Mouse (Mus musculus) kidney, postnatal 0 days (tissue): ENCODE data around the gene Zbtb40. TPM values are rescaled to one million over a fixed set of nuclear protein-coding genes. Genes with fewer than 3 reads are reported as not detected.

Source experiments
- ATAC-seq: fragments of 200-750 bp; cut with Nextera tagmentation; replicated peaks from 2 replicates; pipeline ENCODE4 v1.8.0; 2017; ENCODE audit warnings: low read depth, moderate number of reproducible peaks, moderate TSS enrichment, moderate library complexity; ENCODE audit not compliant: low FRiP score
- DNase-seq: peaks from one replicate; pipeline ENCODE4 v3.0.0-alpha.2; 2016; ENCODE audit warnings: low spot score
- H3K27ac ChIP-seq: fragments of 300-500 bp; sonication (generic); 2 replicates; pipeline ENCODE4 v1.5.1; 2014; ENCODE audit warnings: mild to moderate bottlenecking
- H3K27me3 ChIP-seq: fragments of 300-500 bp; sonication (generic); 2 replicates; pipeline ENCODE4 v1.6.1; 2014; ENCODE audit warnings: low read length, mixed read lengths; ENCODE audit not compliant: insufficient read depth
- H3K36me3 ChIP-seq: fragments of 300-500 bp; sonication (generic); 2 replicates; pipeline ENCODE4 v1.6.1; 2014; ENCODE audit warnings: low read length, mixed read lengths; ENCODE audit not compliant: insufficient read depth
- H3K4me1 ChIP-seq: fragments of 300-500 bp; sonication (generic); replicated peaks from 2 replicates; pipeline ENCODE4 v1.6.1; 2014; ENCODE audit warnings: antibody characterized with exemption, low read length, mixed read lengths; ENCODE audit not compliant: insufficient read depth
- H3K4me2 ChIP-seq: fragments of 300-500 bp; sonication (generic); 2 replicates; pipeline ENCODE4 v1.6.1; 2014; ENCODE audit warnings: mild to moderate bottlenecking, low read length, moderate library complexity, mixed read lengths
- H3K4me3 ChIP-seq: fragments of 300-500 bp; sonication (generic); replicated peaks from 2 replicates; pipeline ENCODE4 v1.5.1; 2014; ENCODE audit warnings: low read depth, low read length
- H3K9ac ChIP-seq: fragments of 300-500 bp; sonication (generic); 2 replicates; pipeline ENCODE4 v1.6.1; 2014; ENCODE audit warnings: low read depth, low read length
- H3K9me3 ChIP-seq: fragments of 300-500 bp; sonication (generic); replicated peaks from 2 replicates; pipeline ENCODE4 v1.6.1; 2016; ENCODE audit warnings: low read length, inconsistent platforms, mixed read lengths
- CTCF ChIP-seq: IDR thresholded peaks from 2 replicates; pipeline ENCODE4 v1.5.1; 2016; ENCODE audit warnings: antibody characterized with exemption, low read depth, mild to moderate bottlenecking, moderate library complexity
- WGBS: fragments of 180-500 bp; shearing (Covaris S2); extraction: QIAGEN DNeasy Blood & Tissue Kit; methylation state at CpG from one replicate; pipeline ENCODE4 v1.1.7; 2014; 5-methylcytosine and 5-hydroxymethylcytosine counted together
- polyA plus RNA-seq: library from polyadenylated mRNA; unstranded; fragments of >200 nt; fragmentation: Nextera tagmentation; extraction: Ambion mirVana; gene quantifications from 2 replicates; pipeline ENCODE4 v1.2.1, GENCODE M21; 2015

Gene Zbtb40
- polyA plus RNA-seq, 1 experiment from 2014 or later, result 1.8 TPM

DNA sequence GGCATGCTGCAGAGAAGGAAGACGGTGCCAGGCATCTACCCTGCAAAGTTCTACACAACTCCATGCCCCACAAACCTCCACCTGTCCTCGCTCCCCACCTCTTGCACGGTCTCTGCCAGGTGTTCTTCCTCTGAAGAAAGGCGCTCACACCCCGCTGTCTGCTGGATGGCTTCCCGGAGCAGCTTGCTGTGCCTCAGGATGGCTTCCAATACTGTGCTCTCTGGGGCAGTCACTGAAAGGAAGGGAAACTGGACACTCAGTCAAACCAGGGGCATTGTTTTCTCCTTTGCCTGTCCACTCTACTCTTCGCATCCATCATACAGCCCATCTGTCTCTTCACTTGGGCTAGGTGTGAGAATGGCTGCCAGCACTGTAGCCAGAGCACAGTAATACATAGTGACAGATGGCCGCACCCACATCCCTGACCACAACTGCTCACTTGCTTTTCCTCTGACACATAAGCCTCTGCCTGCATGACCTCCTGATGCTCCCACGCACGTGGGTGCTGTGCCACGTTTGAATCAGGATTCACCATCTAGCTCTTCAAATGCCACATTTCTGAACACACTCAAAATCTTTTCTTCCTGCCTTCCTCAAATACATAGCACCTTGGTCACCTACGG, 50.8 kb downstream of the Zbtb40 start:
- Histone ChIP-seq H3K9ac (no peak overlapping the region), H3K4me3 (no peak overlapping the region), H3K4me1 (no peaks in the 10 kb centered on the region), H3K9me3 (no peaks in the 10 kb centered on the region), H3K27me3 (no peaks in the 10 kb centered on the region), H3K4me2 (no peak overlapping the region), H3K27ac (no peak overlapping the region), H3K36me3 (peaks cover 47% of the 10 kb centered on the region)
- WGBS, result 85% methylated on average over 12 of the region's 12 CpGs
- TF ChIP-seq CTCF, result no peak
- ATAC-seq (no peak), DNase-seq (no peak)

DNA sequence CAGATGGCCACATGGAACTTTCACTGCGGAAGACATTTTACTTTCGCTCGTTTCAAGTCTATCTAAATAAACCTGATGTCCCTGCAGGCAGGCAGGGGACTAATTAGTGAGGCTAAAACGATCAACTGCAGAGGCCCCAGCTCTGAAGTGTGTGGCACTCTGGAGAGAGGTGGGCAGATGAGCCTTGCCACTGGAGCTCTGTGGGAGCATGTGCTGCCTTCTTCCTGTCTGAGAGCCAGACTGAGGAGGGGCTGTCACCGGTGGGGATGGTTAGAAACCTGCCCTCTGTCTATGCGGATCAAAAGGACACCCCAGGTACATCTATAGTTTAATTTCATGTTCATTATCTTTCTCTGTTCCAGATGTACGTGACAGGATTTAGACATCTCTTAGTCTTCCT, 51.7 kb downstream of the Zbtb40 start:
- 71% methylated on average over 7 of the region's 7 CpGs for WGBS

DNA sequence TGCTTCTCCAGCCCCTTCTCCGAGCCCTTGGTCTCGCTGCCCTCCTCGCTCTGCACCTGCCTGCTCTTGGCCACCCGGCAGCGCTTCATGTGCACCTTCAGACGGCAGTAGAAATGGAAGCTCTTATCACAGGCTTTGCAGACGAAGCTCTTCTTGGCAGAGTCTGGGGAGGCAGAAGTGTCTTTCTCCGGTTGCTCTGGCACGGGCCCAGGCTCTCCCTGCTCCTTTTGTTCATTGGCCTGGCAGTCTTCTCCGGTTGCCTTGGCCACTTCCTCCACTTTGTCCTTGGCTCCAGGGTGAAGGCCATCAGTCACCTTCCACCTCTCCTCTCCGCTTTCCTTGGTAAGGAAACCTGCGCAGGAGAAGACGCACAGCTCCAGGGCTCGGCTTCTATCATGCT, 53.2 kb downstream of the Zbtb40 start:
- Histone ChIP-seq H3K4me2 (no peak overlapping the region), H3K27me3 (no peaks in the 10 kb centered on the region), H3K9ac (no peak overlapping the region), H3K36me3 (peaks cover 44% of the 10 kb centered on the region), H3K4me1 (no peaks in the 10 kb centered on the region), H3K4me3 (no peak overlapping the region), H3K9me3 (no peaks in the 10 kb centered on the region), H3K27ac (no peak overlapping the region)
- DNase-seq, result no peak
- ATAC-seq, result no peak
- WGBS, result 88% methylated on average over 14 of the region's 14 CpGs
- no peak for TF ChIP-seq CTCF

More for the DNA sequence above, 51.7 kb downstream of the Zbtb40 start:
- DNase-seq (no peak), ATAC-seq (no peak)
- Histone ChIP-seq H3K9me3 (no peaks in the 10 kb centered on the region), H3K4me1 (no peaks in the 10 kb centered on the region), H3K9ac (no peak overlapping the region), H3K27me3 (no peaks in the 10 kb centered on the region), H3K4me2 (no peak overlapping the region), H3K4me3 (no peak overlapping the region), H3K36me3 (peaks cover 47% of the 10 kb centered on the region), H3K27ac (no peak overlapping the region)
- no peak for TF ChIP-seq CTCF

DNA sequence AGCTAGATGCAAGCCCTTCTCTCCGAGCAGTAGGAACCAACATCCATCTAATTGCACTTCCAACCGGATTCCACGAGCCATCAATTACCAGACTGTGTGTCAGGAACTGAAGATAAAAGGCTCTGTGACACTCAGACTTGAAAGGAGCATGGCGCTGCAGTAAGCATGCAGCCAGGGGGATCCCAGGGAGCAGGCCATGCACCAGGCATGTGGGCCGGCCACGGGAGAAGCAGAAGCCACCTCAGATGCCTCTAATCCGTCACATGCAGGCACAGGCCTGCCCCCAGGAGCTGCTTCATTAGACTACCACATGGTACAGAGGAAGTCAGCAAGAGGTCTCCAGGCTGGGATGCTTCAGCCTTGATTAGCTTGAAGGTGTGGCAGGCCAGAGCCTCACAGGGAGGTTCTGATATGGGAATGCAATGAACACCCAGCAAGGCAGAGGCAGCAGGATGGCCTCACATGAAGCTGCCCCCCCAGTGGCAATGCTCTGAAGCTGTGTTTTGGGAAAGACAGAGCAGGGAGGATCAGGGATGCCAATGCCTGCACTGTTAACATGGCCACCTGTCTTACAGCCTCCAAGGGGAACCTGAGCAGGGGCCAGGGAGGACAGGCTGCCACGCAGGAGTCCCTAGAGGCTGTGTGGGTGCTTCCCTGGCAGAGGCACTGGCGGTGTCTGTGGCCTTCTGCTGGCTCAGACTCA, 66.5 kb downstream of the Zbtb40 start:
- Histone ChIP-seq H3K4me3 (no peak overlapping the region), H3K9me3 (no peaks in the 10 kb centered on the region), H3K27me3 (no peaks in the 10 kb centered on the region), H3K9ac (no peak overlapping the region), H3K36me3 (no peaks in the 10 kb centered on the region), H3K4me1 (no peaks in the 10 kb centered on the region), H3K4me2 (no peak overlapping the region), H3K27ac (no peak overlapping the region)
- no peak for TF ChIP-seq CTCF
- DNase-seq, result no peak
- 58% methylated on average over 9 of the region's 9 CpGs for WGBS
- ATAC-seq, result no peak

DNA sequence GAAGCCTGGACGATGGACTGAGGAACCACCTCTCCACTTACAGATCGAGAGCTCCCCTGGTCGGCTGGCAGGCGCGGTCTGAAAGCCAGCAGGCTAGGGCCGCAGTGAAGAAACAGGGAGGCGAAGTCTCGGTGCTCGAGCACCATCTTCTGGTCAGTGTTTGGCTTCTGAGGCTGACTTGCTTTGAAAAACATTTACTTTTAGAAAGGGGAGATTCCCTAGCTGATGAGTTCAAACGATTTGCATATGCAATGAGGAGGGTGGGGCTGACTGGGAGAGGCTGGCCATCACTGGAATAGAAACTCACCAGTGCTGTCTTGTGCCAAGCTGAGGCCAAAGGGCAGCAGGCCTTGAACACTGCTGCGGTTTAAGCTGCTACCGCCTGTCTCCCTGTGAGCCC, 67.3 kb downstream of the Zbtb40 start:
- Histone ChIP-seq H3K27ac (no peak overlapping the region), H3K4me3 (no peak overlapping the region), H3K9ac (no peak overlapping the region), H3K4me1 (no peaks in the 10 kb centered on the region), H3K36me3 (no peaks in the 10 kb centered on the region), H3K4me2 (no peak overlapping the region), H3K9me3 (no peaks in the 10 kb centered on the region), H3K27me3 (no peaks in the 10 kb centered on the region)
- ATAC-seq (peak; percentile 82), DNase-seq (peak; percentile 93)
- TF ChIP-seq CTCF, result peak; percentile 89
- 4% methylated on average over 12 of the region's 12 CpGs for WGBS

DNA sequence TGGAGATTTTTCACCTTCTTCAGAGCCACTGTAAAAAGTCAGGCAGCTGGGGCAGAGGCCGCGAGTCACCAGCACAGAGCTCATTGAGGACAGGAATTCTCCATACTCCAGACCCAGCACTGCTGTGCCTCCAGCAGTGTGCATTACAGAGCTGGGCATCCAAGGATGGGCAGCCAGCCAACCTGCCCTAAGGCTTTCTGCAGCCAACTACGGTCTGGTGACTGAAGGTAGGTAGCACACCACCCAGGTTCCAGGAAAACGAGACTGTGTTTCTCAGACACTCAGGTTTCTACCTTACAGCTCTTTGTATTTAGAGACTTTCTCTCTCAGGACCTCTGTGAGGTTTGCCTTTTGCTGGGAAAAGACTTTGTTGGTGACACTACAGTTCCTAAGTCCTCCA, 67.7 kb downstream of the Zbtb40 start:
- Histone ChIP-seq H3K27me3 (no peaks in the 10 kb centered on the region), H3K9ac (no peak overlapping the region), H3K36me3 (no peaks in the 10 kb centered on the region), H3K27ac (no peak overlapping the region), H3K4me2 (no peak overlapping the region), H3K4me3 (no peak overlapping the region), H3K9me3 (no peaks in the 10 kb centered on the region), H3K4me1 (no peaks in the 10 kb centered on the region)
- no peak for TF ChIP-seq CTCF
- DNase-seq, result no peak
- WGBS, result 75% methylated on average over 4 of the region's 4 CpGs
- ATAC-seq, result no peak
